Mouse (Mus musculus): Measurements from ENCODE around the gene Nfatc3. TPM values are rescaled to one million over a fixed set of nuclear protein-coding genes. Genes with fewer than 3 reads are reported as not detected.

Nfatc3 gene
- polyA plus RNA-seq, 1 experiment from 2014 or later, result 3.9 TPM

- peaks cover 20% of the 10 kb centered on the region; the same call in 1 of the 2 replicates for H3K36me3 ChIP-seq (ENCODE audit: insufficient read depth, low read length)
- no peak for DNase-seq (ENCODE audit: low spot score)
Measured at GRCm38 (mm10) chr8:106055038-106055437, 3.6 kb upstream of the Nfatc3 start.

GRCm38 (mm10) chr8:106056455-106056982, 2.1 kb upstream of the Nfatc3 start:
- Histone ChIP-seq H3K36me3 (ENCODE audit: insufficient read depth, low read length) (peaks cover 10% of the 10 kb centered on the region; the same call in 1 of the 2 replicates), H3K27ac (no peak overlapping the region), H3K4me2 (ENCODE audit: low read length) (no peak overlapping the region), H3K4me3 (replicated peaks; ENCODE audit: low read depth, low read length) (no peak overlapping the region), H3K9ac (ENCODE audit: low read depth, low read length) (no peak overlapping the region), H3K9me3 (replicated peaks; ENCODE audit: low read length) (no peaks in the 10 kb centered on the region), H3K4me1 (replicated peaks; ENCODE audit: insufficient read depth, low read length) (no peaks in the 10 kb centered on the region; the same call in 1 of the 2 replicates), H3K27me3 (ENCODE audit: insufficient read depth, low read length) (no peaks in the 10 kb centered on the region)
- no peak for ATAC-seq (replicated peaks; ENCODE audit: low FRiP score, low read depth)
- TF ChIP-seq CTCF (IDR thresholded peaks at IDR 0.05; ENCODE audit: low read depth), result no peak
- 91% methylated on average over 4 of the region's 4 CpGs for WGBS
- no peak for DNase-seq (ENCODE audit: low spot score)

More at GRCm38 (mm10) chr8:106055038-106055437, 3.6 kb upstream of the Nfatc3 start:
- Histone ChIP-seq H3K4me2 (ENCODE audit: low read length) (no peak overlapping the region), H3K27ac (no peak overlapping the region), H3K9ac (ENCODE audit: low read depth, low read length) (no peak overlapping the region), H3K4me1 (replicated peaks; ENCODE audit: insufficient read depth, low read length) (no peaks in the 10 kb centered on the region; the same call in 1 of the 2 replicates), H3K9me3 (replicated peaks; ENCODE audit: low read length) (no peaks in the 10 kb centered on the region), H3K4me3 (replicated peaks; ENCODE audit: low read depth, low read length) (no peak overlapping the region), H3K27me3 (ENCODE audit: insufficient read depth, low read length) (no peaks in the 10 kb centered on the region)
- WGBS, result 47% methylated on average over 3 of the region's 3 CpGs
- no peak for TF ChIP-seq CTCF (IDR thresholded peaks at IDR 0.05; ENCODE audit: low read depth)
- no peak for ATAC-seq (replicated peaks; ENCODE audit: low FRiP score, low read depth)

DNA sequence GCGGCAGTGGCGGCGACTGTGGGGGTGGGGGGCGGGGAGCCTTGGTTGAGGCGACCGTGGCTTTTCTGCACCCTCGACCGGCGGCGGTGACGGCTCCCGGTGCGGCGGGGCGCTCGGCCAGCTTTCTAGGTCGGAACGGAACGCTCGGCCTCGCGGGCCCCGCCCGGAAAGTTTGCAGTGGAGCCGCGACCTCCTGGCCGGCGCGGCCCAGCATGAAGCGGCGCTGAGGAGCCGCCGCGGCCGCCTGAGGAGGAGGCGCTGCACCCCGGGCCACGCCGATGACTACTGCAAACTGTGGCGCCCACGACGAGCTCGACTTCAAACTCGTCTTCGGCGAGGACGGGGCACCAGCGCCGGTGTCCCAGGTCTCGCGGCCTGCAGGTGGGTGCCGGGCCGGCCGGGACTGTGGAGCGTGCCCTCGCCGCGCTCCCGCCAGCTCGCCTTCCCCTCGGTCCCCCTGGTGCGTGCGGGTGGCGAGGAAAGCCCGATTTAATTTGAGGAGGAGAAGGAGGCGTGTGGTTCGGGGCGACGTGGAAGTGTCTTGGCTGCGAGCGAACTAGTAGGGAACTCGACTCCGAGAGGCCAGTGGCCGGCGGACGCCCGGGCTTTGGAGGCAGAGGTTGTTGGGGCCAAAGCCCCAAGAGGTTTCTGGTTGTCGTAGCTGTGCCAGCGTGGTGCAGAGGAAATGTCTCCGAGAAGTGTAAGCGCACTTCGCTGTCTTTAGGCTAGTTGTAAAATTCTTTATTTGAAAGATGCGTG, 1.2 kb downstream of the Nfatc3 start:
- peak; percentile 74 for DNase-seq (ENCODE audit: low spot score)
- TF ChIP-seq CTCF (IDR thresholded peaks at IDR 0.05; ENCODE audit: low read depth), result 0 out of 2 replicates have a peak, but pooled peaks have one; percentile 10
- ATAC-seq (replicated peaks; ENCODE audit: low FRiP score, low read depth), result peak; percentile 80
- H3K4me3 ChIP-seq (replicated peaks; ENCODE audit: low read depth, low read length), result peak overlapping the region; percentile 91
- H3K27ac ChIP-seq, result peak overlapping the region; percentile 97
- peak overlapping the region; percentile 63 for H3K4me2 ChIP-seq (ENCODE audit: low read length)
- no peaks in the 10 kb centered on the region for H3K36me3 ChIP-seq (ENCODE audit: insufficient read depth, low read length)
- peak overlapping the region; percentile 89 for H3K9ac ChIP-seq (ENCODE audit: low read depth, low read length)
- peaks cover 6% of the 10 kb centered on the region; the same call in 1 of the 2 replicates for H3K4me1 ChIP-seq (replicated peaks; ENCODE audit: insufficient read depth, low read length)
- no peaks in the 10 kb centered on the region for H3K9me3 ChIP-seq (replicated peaks; ENCODE audit: low read length)
- H3K27me3 ChIP-seq (ENCODE audit: insufficient read depth, low read length), result no peaks in the 10 kb centered on the region
- under 1% methylated on average over 77 of the region's 83 CpGs for WGBS

GRCm38 (mm10) chr8:106060521-106060920, 1.9 kb downstream of the Nfatc3 start:
- DNase-seq (ENCODE audit: low spot score) (peak; percentile 36), ATAC-seq (replicated peaks; ENCODE audit: low FRiP score, low read depth) (no peak)
- WGBS, result 2% methylated on average over 3 of the region's 3 CpGs
- Histone ChIP-seq H3K27me3 (ENCODE audit: insufficient read depth, low read length) (no peaks in the 10 kb centered on the region), H3K4me3 (replicated peaks; ENCODE audit: low read depth, low read length) (peak overlapping the region; percentile 91), H3K4me2 (ENCODE audit: low read length) (peak overlapping the region; percentile 63), H3K36me3 (ENCODE audit: insufficient read depth, low read length) (no peaks in the 10 kb centered on the region), H3K9me3 (replicated peaks; ENCODE audit: low read length) (no peaks in the 10 kb centered on the region), H3K4me1 (replicated peaks; ENCODE audit: insufficient read depth, low read length) (peaks cover 6% of the 10 kb centered on the region; the same call in 1 of the 2 replicates), H3K27ac (peak overlapping the region; percentile 97), H3K9ac (ENCODE audit: low read depth, low read length) (peak overlapping the region; percentile 89; the same call in 1 of the 2 replicates)
- TF ChIP-seq CTCF (IDR thresholded peaks at IDR 0.05; ENCODE audit: low read depth), result no peak

DNA sequence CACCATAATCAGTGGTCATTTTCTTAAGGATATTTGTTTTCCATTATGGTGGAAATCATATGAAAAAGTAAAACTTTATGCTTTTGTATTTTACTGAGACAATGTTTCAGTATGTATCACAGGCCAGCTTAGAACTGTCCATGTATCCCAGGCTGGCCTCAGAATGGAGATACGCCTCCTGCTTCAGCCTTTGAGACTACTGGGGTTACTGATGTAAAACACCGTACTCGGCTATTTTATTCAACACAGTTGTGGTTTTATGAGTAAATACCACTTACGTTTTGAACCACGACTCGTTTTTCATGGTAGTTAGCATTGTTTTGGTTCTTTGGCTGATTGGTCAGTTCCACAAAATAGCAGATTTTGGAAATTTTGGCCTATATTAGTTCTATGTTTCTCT, 3.0 kb downstream of the Nfatc3 start:
- Histone ChIP-seq H3K4me2 (ENCODE audit: low read length) (peak overlapping the region; percentile 63), H3K4me1 (replicated peaks; ENCODE audit: insufficient read depth, low read length) (peaks cover 6% of the 10 kb centered on the region; the same call in 1 of the 2 replicates), H3K36me3 (ENCODE audit: insufficient read depth, low read length) (no peaks in the 10 kb centered on the region), H3K27ac (no peak overlapping the region), H3K9ac (ENCODE audit: low read depth, low read length) (no peak overlapping the region), H3K9me3 (replicated peaks; ENCODE audit: low read length) (no peaks in the 10 kb centered on the region), H3K4me3 (replicated peaks; ENCODE audit: low read depth, low read length) (no peak overlapping the region), H3K27me3 (ENCODE audit: insufficient read depth, low read length) (no peaks in the 10 kb centered on the region)
- TF ChIP-seq CTCF (IDR thresholded peaks at IDR 0.05; ENCODE audit: low read depth), result no peak
- WGBS, result 69% methylated on average over 6 of the region's 6 CpGs
- DNase-seq (ENCODE audit: low spot score) (no peak), ATAC-seq (replicated peaks; ENCODE audit: low FRiP score, low read depth) (no peak)

DNA sequence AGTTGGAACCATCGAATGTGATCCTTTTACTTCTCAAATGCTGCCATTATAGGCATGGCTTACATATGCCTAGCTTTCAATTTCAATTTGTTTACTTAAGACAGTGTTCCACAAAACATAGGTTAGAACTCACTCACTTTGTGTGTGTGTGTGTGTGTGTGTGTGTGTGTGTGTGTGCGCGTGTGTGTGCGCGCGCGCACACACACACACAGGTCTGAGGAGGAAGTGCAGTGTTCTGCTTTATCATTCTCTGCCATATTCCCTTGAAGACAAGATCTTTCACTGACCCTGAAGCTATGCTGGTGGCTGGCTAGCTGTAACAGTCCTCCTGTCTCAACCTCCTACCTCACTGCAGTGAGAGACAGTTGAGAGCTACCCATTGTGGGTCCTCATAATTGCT, 4.4 kb downstream of the Nfatc3 start:
- Histone ChIP-seq H3K36me3 (ENCODE audit: insufficient read depth, low read length) (no peaks in the 10 kb centered on the region), H3K9ac (ENCODE audit: low read depth, low read length) (no peak overlapping the region), H3K4me3 (replicated peaks; ENCODE audit: low read depth, low read length) (no peak overlapping the region), H3K4me2 (ENCODE audit: low read length) (no peak overlapping the region), H3K27me3 (ENCODE audit: insufficient read depth, low read length) (no peaks in the 10 kb centered on the region), H3K9me3 (replicated peaks; ENCODE audit: low read length) (no peaks in the 10 kb centered on the region), H3K27ac (no peak overlapping the region), H3K4me1 (replicated peaks; ENCODE audit: insufficient read depth, low read length) (peaks cover 6% of the 10 kb centered on the region; the same call in 1 of the 2 replicates)
- TF ChIP-seq CTCF (IDR thresholded peaks at IDR 0.05; ENCODE audit: low read depth), result no peak
- WGBS, result 96% methylated on average over 7 of the region's 7 CpGs
- DNase-seq (ENCODE audit: low spot score), result no peak
- no peak for ATAC-seq (replicated peaks; ENCODE audit: low FRiP score, low read depth)
